Mouse (Mus musculus) hindbrain, embryonic 14.5 days (tissue): ENCODE measurements around the gene Gpm6b. TPM values are rescaled to one million over a fixed set of nuclear protein-coding genes. Genes with fewer than 3 reads are reported as not detected.
A peak's percentile ranks its signal among the peaks of the same experiment; 100 is the strongest.

Experiments used
- ATAC-seq: fragments of 200-750 bp; cut with Nextera tagmentation; 2 replicates; pipeline ENCODE4 v1.8.0; 2017; ENCODE audit warnings: moderate number of reproducible peaks, mild to moderate bottlenecking, moderate TSS enrichment, moderate library complexity; ENCODE audit not compliant: low FRiP score
- DNase-seq: peaks from one replicate; pipeline ENCODE4 v3.0.0-alpha.2; 2015; ENCODE audit warnings: low spot score
- H3K27ac ChIP-seq: fragments of 300-500 bp; sonication (generic); 2 replicates; pipeline ENCODE4 v1.5.1; 2014; ENCODE audit warnings: mild to moderate bottlenecking, moderate library complexity
- H3K27me3 ChIP-seq: fragments of 300-500 bp; sonication (generic); 2 replicates; pipeline ENCODE4 v1.6.1; 2014; ENCODE audit warnings: mild to moderate bottlenecking, low read length, mixed read lengths; ENCODE audit not compliant: control insufficient read depth, insufficient read depth
- H3K36me3 ChIP-seq: fragments of 300-500 bp; sonication (generic); replicated peaks from 2 replicates; pipeline ENCODE4 v1.6.1; 2014; ENCODE audit not compliant: control insufficient read depth, insufficient read depth
- H3K4me1 ChIP-seq: fragments of 300-500 bp; sonication (generic); replicated peaks from 2 replicates; pipeline ENCODE4 v1.6.1; 2014; ENCODE audit warnings: antibody characterized with exemption, low read length, mixed read lengths; ENCODE audit not compliant: control insufficient read depth, insufficient read depth
- H3K4me2 ChIP-seq: fragments of 300-500 bp; sonication (generic); replicated peaks from 2 replicates; pipeline ENCODE4 v1.6.1; 2014; ENCODE audit warnings: mild to moderate bottlenecking, moderate library complexity
- H3K4me3 ChIP-seq: fragments of 300-500 bp; sonication (generic); replicated peaks from 2 replicates; pipeline ENCODE4 v1.5.1; 2014; ENCODE audit warnings: mild to moderate bottlenecking, low read length
- H3K9ac ChIP-seq: fragments of 300-500 bp; sonication (generic); 2 replicates; pipeline ENCODE4 v1.6.1; 2014
- H3K9me3 ChIP-seq: fragments of 300-500 bp; sonication (generic); 2 replicates; pipeline ENCODE4 v1.6.1; 2016; ENCODE audit warnings: low read length; ENCODE audit not compliant: control insufficient read depth
- WGBS: fragments of 180-500 bp; shearing (Covaris S2); extraction: QIAGEN DNeasy Blood & Tissue Kit; methylation state at CpG from one replicate; pipeline ENCODE4 v1.1.7; 2014; 5-methylcytosine and 5-hydroxymethylcytosine counted together
- polyA plus RNA-seq: library from polyadenylated mRNA; unstranded; fragments of >200 nt; fragmentation: Nextera tagmentation; extraction: Ambion mirVana; gene quantifications from 2 replicates; pipeline ENCODE4 v1.2.1, GENCODE M21; 2014

Gene Gpm6b
- polyA plus RNA-seq, 1 experiment from 2014 or later: 233 TPM

GRCm38 (mm10) chrX:166386656-166387055, 147.9 kb downstream of the Gpm6b start:
- 88% methylated on average over 6 of the region's 6 CpGs for WGBS
- Histone ChIP-seq H3K36me3 (peaks cover 42% of the 10 kb centered on the region), H3K9me3 (no peaks in the 10 kb centered on the region), H3K4me2 (no peak overlapping the region), H3K27ac (no peak overlapping the region), H3K4me1 (no peaks in the 10 kb centered on the region), H3K9ac (no peak overlapping the region), H3K27me3 (0 out of 2 replicates have a peak, but pooled peaks cover 11% of the 10 kb centered on the region), H3K4me3 (no peak overlapping the region)
- DNase-seq (no peak), ATAC-seq (no peak)

GRCm38 (mm10) chrX:166393753-166394152, 155.0 kb downstream of the Gpm6b start:
- no peak for DNase-seq
- Histone ChIP-seq H3K27ac (no peak overlapping the region), H3K27me3 (0 out of 2 replicates have a peak, but pooled peaks cover 3% of the 10 kb centered on the region), H3K36me3 (no peaks in the 10 kb centered on the region; the same call in 1 of the 2 replicates), H3K4me1 (no peaks in the 10 kb centered on the region), H3K9ac (no peak overlapping the region), H3K4me3 (no peak overlapping the region), H3K9me3 (no peaks in the 10 kb centered on the region), H3K4me2 (no peak overlapping the region)
- WGBS: 89% methylated on average over 1 of the region's 1 CpGs
- ATAC-seq: no peak

GRCm38 (mm10) chrX:166407865-166408264, 169.2 kb downstream of the Gpm6b start:
- Histone ChIP-seq H3K27ac (no peak overlapping the region), H3K36me3 (peaks cover 45% of the 10 kb centered on the region), H3K9me3 (no peaks in the 10 kb centered on the region), H3K27me3 (peaks cover 14% of the 10 kb centered on the region; the same call in 1 of the 2 replicates), H3K4me1 (no peaks in the 10 kb centered on the region), H3K4me2 (no peak overlapping the region), H3K4me3 (no peak overlapping the region), H3K9ac (no peak overlapping the region)
- no peak for ATAC-seq
- DNase-seq: no peak

- 83% methylated on average over 5 of the region's 6 CpGs for WGBS
- DNase-seq: peak; percentile 47
- Histone ChIP-seq H3K9me3 (no peaks in the 10 kb centered on the region), H3K9ac (no peak overlapping the region), H3K27me3 (no peaks in the 10 kb centered on the region), H3K4me2 (no peak overlapping the region), H3K27ac (no peak overlapping the region), H3K4me3 (no peak overlapping the region), H3K36me3 (0 out of 2 replicates have a peak, but pooled peaks cover 6% of the 10 kb centered on the region), H3K4me1 (no peaks in the 10 kb centered on the region)
- ATAC-seq: no peak
Observed at GRCm38 (mm10) chrX:166416196-166416595, 177.5 kb downstream of the Gpm6b start.

GRCm38 (mm10) chrX:166434812-166435211, 196.1 kb downstream of the Gpm6b start:
- Histone ChIP-seq H3K4me1 (no peaks in the 10 kb centered on the region; the same call in 1 of the 2 replicates), H3K9ac (no peak overlapping the region), H3K4me2 (no peak overlapping the region), H3K27me3 (0 out of 2 replicates have a peak, but pooled peaks cover 3% of the 10 kb centered on the region), H3K27ac (no peak overlapping the region), H3K4me3 (no peak overlapping the region), H3K36me3 (peaks cover 5% of the 10 kb centered on the region), H3K9me3 (no peaks in the 10 kb centered on the region)
- no peak for ATAC-seq
- no peak for DNase-seq
- 97% methylated on average over 2 of the region's 2 CpGs for WGBS

Other genes starting within 250 kb of the Gpm6b start
- gene Gemin8, start 68.5 kb upstream of the Gpm6b start, polyA plus RNA-seq: 8.5 and 10.5 TPM in 2 replicates
- 91.4 and 92.8 TPM in 2 replicates for gene Trappc2, start 201.7 kb downstream of the Gpm6b start, polyA plus RNA-seq
- 7.4 and 7.7 TPM in 2 replicates for gene Ofd1, start 201.8 kb downstream of the Gpm6b start, polyA plus RNA-seq
- gene Rab9, start 241.0 kb downstream of the Gpm6b start, polyA plus RNA-seq: 55.1 and 60.9 TPM in 2 replicates